Mouse (Mus musculus): Measurements from ENCODE around the gene Gm11077. TPM values are rescaled to one million over a fixed set of nuclear protein-coding genes. Genes with fewer than 3 reads are reported as not detected.

The Gm11077 gene
- total RNA-seq, 1 experiment: not detected

GRCm38 (mm10) chr6:140767237-140767636, 38.2 kb downstream of the Gm11077 start:
- TF ChIP-seq HCFC1 (IDR thresholded peaks at IDR 0.05; ENCODE audit: borderline replicate concordance, insufficient read depth, low read length): no peak
- no peak for TF ChIP-seq CHD2 (IDR thresholded peaks at IDR 0.05; ENCODE audit: low read depth, low read length)
- TF ChIP-seq ZNF384 (IDR thresholded peaks at IDR 0.05; ENCODE audit: low read depth, low read length): no peak
- TF ChIP-seq MAFK (IDR thresholded peaks at IDR 0.05; ENCODE audit: insufficient read depth, low read depth, low read length): no peak
- TF ChIP-seq ZC3H11A (IDR thresholded peaks at IDR 0.05; ENCODE audit: borderline replicate concordance, low read depth, low read length): no peak
- no peak for DNase-seq (ENCODE audit: low read depth, low spot score)
- Histone ChIP-seq H3K9ac (ENCODE audit: insufficient read depth, low read depth, low read length, poor library complexity, severe bottlenecking) (no peak overlapping the region), H3K4me1 (ENCODE audit: control insufficient read depth in 2 of 2, insufficient read depth in 2 of 2, low read length in 2 of 2, poor library complexity in 1 of 2) (peaks cover 0 to 3% of the 10 kb centered on the region in 2 experiments; a peak in 1 of 4 replicates), H3K36me3 (ENCODE audit: control insufficient read depth, insufficient read depth, low read length, poor library complexity, severe bottlenecking) (no peaks in the 10 kb centered on the region), H3K9me3 (ENCODE audit: control insufficient read depth, insufficient read depth, low read depth, low read length) (no peaks in the 10 kb centered on the region), H3K4me3 (ENCODE audit: insufficient read depth in 1 of 2, low read depth in 1 of 2, low read length in 2 of 2, poor library complexity in 1 of 2, severe bottlenecking in 1 of 2) (no peak overlapping the region), H3K27ac (ENCODE audit: insufficient read depth, low read depth, low read length, poor library complexity, severe bottlenecking) (no peak overlapping the region)
- in situ Hi-C loops (cut with MboI; ENCODE audit: low sequenced_read_pairs in 2 of 2, unreplicated experiment in 2 of 2): no loop called here

- DNase-seq (ENCODE audit: low read depth, low spot score): no peak
Observed at GRCm38 (mm10) chr6:140768180-140768579, 39.1 kb downstream of the Gm11077 start.

GRCm38 (mm10) chr6:140768859-140769640, 40.0 kb downstream of the Gm11077 start:
- TF ChIP-seq MAFK (IDR thresholded peaks at IDR 0.05; ENCODE audit: insufficient read depth, low read depth, low read length): no peak
- DNase-seq (ENCODE audit: low read depth, low spot score): no peak
- peaks cover 0 to 3% of the 10 kb centered on the region in 2 experiments; a peak in 1 of 4 replicates for H3K4me1 ChIP-seq (ENCODE audit: control insufficient read depth in 2 of 2, insufficient read depth in 2 of 2, low read length in 2 of 2, poor library complexity in 1 of 2)
- no peak overlapping the region for H3K9ac ChIP-seq (ENCODE audit: insufficient read depth, low read depth, low read length, poor library complexity, severe bottlenecking)
- in situ Hi-C loops (cut with MboI; ENCODE audit: low sequenced_read_pairs in 2 of 2, unreplicated experiment in 2 of 2): no loop called here
- H3K36me3 ChIP-seq (ENCODE audit: control insufficient read depth, insufficient read depth, low read length, poor library complexity, severe bottlenecking): no peaks in the 10 kb centered on the region
- no peak overlapping the region for H3K4me3 ChIP-seq (ENCODE audit: insufficient read depth in 1 of 2, low read depth in 1 of 2, low read length in 2 of 2, poor library complexity in 1 of 2, severe bottlenecking in 1 of 2)
- H3K9me3 ChIP-seq (ENCODE audit: control insufficient read depth, insufficient read depth, low read depth, low read length): no peaks in the 10 kb centered on the region
- no peak overlapping the region for H3K27ac ChIP-seq (ENCODE audit: insufficient read depth, low read depth, low read length, poor library complexity, severe bottlenecking)

More at GRCm38 (mm10) chr6:140768180-140768579, 39.1 kb downstream of the Gm11077 start:
- Histone ChIP-seq H3K36me3 (ENCODE audit: control insufficient read depth, insufficient read depth, low read length, poor library complexity, severe bottlenecking) (no peaks in the 10 kb centered on the region), H3K4me1 (ENCODE audit: control insufficient read depth in 2 of 2, insufficient read depth in 2 of 2, low read length in 2 of 2, poor library complexity in 1 of 2) (peaks cover 0 to 3% of the 10 kb centered on the region in 2 experiments; a peak in 1 of 4 replicates), H3K9ac (ENCODE audit: insufficient read depth, low read depth, low read length, poor library complexity, severe bottlenecking) (no peak overlapping the region), H3K27ac (ENCODE audit: insufficient read depth, low read depth, low read length, poor library complexity, severe bottlenecking) (no peak overlapping the region), H3K4me3 (ENCODE audit: insufficient read depth in 1 of 2, low read depth in 1 of 2, low read length in 2 of 2, poor library complexity in 1 of 2, severe bottlenecking in 1 of 2) (no peak overlapping the region), H3K9me3 (ENCODE audit: control insufficient read depth, insufficient read depth, low read depth, low read length) (no peaks in the 10 kb centered on the region)
- no peak for TF ChIP-seq MAFK (IDR thresholded peaks at IDR 0.05; ENCODE audit: insufficient read depth, low read depth, low read length)
- no peak for TF ChIP-seq CHD2 (IDR thresholded peaks at IDR 0.05; ENCODE audit: low read depth, low read length)
- no peak for TF ChIP-seq ZNF384 (IDR thresholded peaks at IDR 0.05; ENCODE audit: low read depth, low read length)
- in situ Hi-C loops (cut with MboI; ENCODE audit: low sequenced_read_pairs in 2 of 2, unreplicated experiment in 2 of 2): no loop called here

GRCm38 (mm10) chr6:140776274-140776673, 47.2 kb downstream of the Gm11077 start:
- Histone ChIP-seq H3K9ac (ENCODE audit: insufficient read depth, low read depth, low read length, poor library complexity, severe bottlenecking) (no peak overlapping the region), H3K4me3 (ENCODE audit: insufficient read depth in 1 of 2, low read depth in 1 of 2, low read length in 2 of 2, poor library complexity in 1 of 2, severe bottlenecking in 1 of 2) (no peak overlapping the region), H3K9me3 (ENCODE audit: control insufficient read depth, insufficient read depth, low read depth, low read length) (no peaks in the 10 kb centered on the region), H3K27ac (ENCODE audit: insufficient read depth, low read depth, low read length, poor library complexity, severe bottlenecking) (no peak overlapping the region), H3K4me1 (ENCODE audit: control insufficient read depth in 2 of 2, insufficient read depth in 2 of 2, low read length in 2 of 2, poor library complexity in 1 of 2) (no peaks in the 10 kb centered on the region), H3K36me3 (ENCODE audit: control insufficient read depth, insufficient read depth, low read length, poor library complexity, severe bottlenecking) (no peaks in the 10 kb centered on the region)
- no peak for TF ChIP-seq CHD2 (IDR thresholded peaks at IDR 0.05; ENCODE audit: low read depth, low read length)
- in situ Hi-C loops (cut with MboI; ENCODE audit: low sequenced_read_pairs in 2 of 2, unreplicated experiment in 2 of 2): no loop called here
- no peak for DNase-seq (ENCODE audit: low read depth, low spot score)

- no peak for DNase-seq (ENCODE audit: low read depth, low spot score)
- H3K9me3 ChIP-seq (ENCODE audit: control insufficient read depth, insufficient read depth, low read depth, low read length): no peaks in the 10 kb centered on the region
- in situ Hi-C loops (cut with MboI; ENCODE audit: low sequenced_read_pairs in 2 of 2, unreplicated experiment in 2 of 2): no loop called here
- no peak overlapping the region for H3K27ac ChIP-seq (ENCODE audit: insufficient read depth, low read depth, low read length, poor library complexity, severe bottlenecking)
- no peak overlapping the region for H3K4me3 ChIP-seq (ENCODE audit: insufficient read depth in 1 of 2, low read depth in 1 of 2, low read length in 2 of 2, poor library complexity in 1 of 2, severe bottlenecking in 1 of 2)
- H3K36me3 ChIP-seq (ENCODE audit: control insufficient read depth, insufficient read depth, low read length, poor library complexity, severe bottlenecking): no peaks in the 10 kb centered on the region
- H3K4me1 ChIP-seq (ENCODE audit: control insufficient read depth in 2 of 2, insufficient read depth in 2 of 2, low read length in 2 of 2, poor library complexity in 1 of 2): no peaks in the 10 kb centered on the region
- TF ChIP-seq ZC3H11A (IDR thresholded peaks at IDR 0.05; ENCODE audit: borderline replicate concordance, low read depth, low read length) (no peak), HCFC1 (IDR thresholded peaks at IDR 0.05; ENCODE audit: borderline replicate concordance, insufficient read depth, low read length) (no peak), CHD2 (IDR thresholded peaks at IDR 0.05; ENCODE audit: low read depth, low read length) (no peak), ZNF384 (IDR thresholded peaks at IDR 0.05; ENCODE audit: low read depth, low read length) (no peak), MAFK (IDR thresholded peaks at IDR 0.05; ENCODE audit: insufficient read depth, low read depth, low read length) (no peak)
- no peak overlapping the region for H3K9ac ChIP-seq (ENCODE audit: insufficient read depth, low read depth, low read length, poor library complexity, severe bottlenecking)
Observed at GRCm38 (mm10) chr6:140782524-140782923, 53.4 kb downstream of the Gm11077 start.
